Mouse (Mus musculus) MEL (cell line): ENCODE measurements around the gene Tfap2e. TPM values are rescaled to one million over a fixed set of nuclear protein-coding genes. Genes with fewer than 3 reads are reported as not detected.
A peak's percentile ranks its signal among the peaks of the same experiment; 100 is the strongest.

Source experiments
- DNase-seq: peaks from one replicate; pipeline ENCODE4 v3.0.0; 2011; ENCODE audit warnings: low read depth, low spot score
- H3K27ac ChIP-seq: 2 replicates; pipeline ENCODE4 v1.5.1; 2012; ENCODE audit warnings: low read depth, mild to moderate bottlenecking, control low read depth, low read length, moderate library complexity; ENCODE audit not compliant: control insufficient read depth
- H3K27me3 ChIP-seq, 2 experiments: fragments of 150-350 bp in 1 of 2; sonication (generic) in 1 of 2; 2 replicates each; pipeline ENCODE4 v1.6.1; 2012; ENCODE audit warnings: low read length in 2 of 2, mild to moderate bottlenecking in 2 of 2, improper control_type of control experiment in 1 of 2, moderate library complexity in 1 of 2; ENCODE audit not compliant: insufficient read depth in 2 of 2, control insufficient read depth in 1 of 2
- H3K36me3 ChIP-seq, 2 experiments: 2 replicates each; pipeline ENCODE4 v1.6.1; 2012 to 2014; ENCODE audit warnings: low read length in 2 of 2, improper control_type of control experiment in 1 of 2, inconsistent platforms in 1 of 2, mild to moderate bottlenecking in 1 of 2; ENCODE audit not compliant: insufficient read depth in 2 of 2, control insufficient read depth in 1 of 2
- H3K4me1 ChIP-seq, 2 experiments: fragments of 150-350 bp in 1 of 2; sonication (generic) in 1 of 2; 2 replicates each; pipeline ENCODE4 v1.6.1; 2012; ENCODE audit warnings: low read length in 2 of 2, improper control_type of control experiment in 1 of 2, mild to moderate bottlenecking in 1 of 2; ENCODE audit not compliant: insufficient read depth in 2 of 2, control insufficient read depth in 1 of 2
- H3K4me3 ChIP-seq, 2 experiments: fragments of 150-350 bp in 1 of 2; sonication (generic) in 1 of 2; 2 replicates each; pipeline ENCODE4 v1.5.1; 2012; ENCODE audit warnings: low read depth in 2 of 2, low read length in 2 of 2, mild to moderate bottlenecking in 2 of 2, moderate library complexity in 2 of 2, control low read depth in 1 of 2, improper control_type of control experiment in 1 of 2; ENCODE audit not compliant: control insufficient read depth in 1 of 2, insufficient read depth in 1 of 2
- H3K79me2 ChIP-seq: 2 replicates; pipeline ENCODE4 v1.6.1; 2012; ENCODE audit warnings: mild to moderate bottlenecking, low read length, moderate library complexity; ENCODE audit not compliant: control insufficient read depth, poor library complexity, insufficient read depth
- H3K9ac ChIP-seq: 2 replicates; pipeline ENCODE4 v1.6.1; 2012; ENCODE audit warnings: low read depth, mild to moderate bottlenecking, control low read depth, low read length, moderate library complexity; ENCODE audit not compliant: control insufficient read depth, poor library complexity, severe bottlenecking
- H3K9me3 ChIP-seq: fragments of 150-350 bp; sonication (generic); replicated peaks from 2 replicates; pipeline ENCODE4 v1.6.1; 2012; ENCODE audit warnings: mild to moderate bottlenecking, low read length, improper control_type of control experiment, moderate library complexity; ENCODE audit not compliant: insufficient read depth
- BHLHE40 ChIP-seq: IDR thresholded peaks from 2 replicates; pipeline ENCODE4 v1.6.1; 2012; ENCODE audit warnings: low read depth, mild to moderate bottlenecking, inconsistent platforms, low read length, improper control_type of control experiment, borderline replicate concordance
- CHD2 ChIP-seq: IDR thresholded peaks from 2 replicates; pipeline ENCODE4 v1.6.1; 2011; ENCODE audit warnings: low read length, improper control_type of control experiment
- CTCF ChIP-seq, 3 experiments: IDR thresholded peaks in 2 of 3; conservative IDR thresholded peaks in 1 of 3; 2 replicates each; pipeline ENCODE4 v1.5.1; 2011 to 2012; ENCODE audit warnings: low read length in 3 of 3, low read depth in 2 of 3, mild to moderate bottlenecking in 2 of 3, improper control_type of control experiment in 1 of 3, inconsistent platforms in 1 of 3, mixed read lengths in 1 of 3, moderate library complexity in 1 of 3; ENCODE audit not compliant: control insufficient read depth in 1 of 3, insufficient read depth in 1 of 3, poor library complexity in 1 of 3, severe bottlenecking in 1 of 3
- E2F4 ChIP-seq: IDR thresholded peaks from 2 replicates; pipeline ENCODE4 v1.6.1; 2011; ENCODE audit warnings: low read depth, low read length, improper control_type of control experiment, borderline replicate concordance
- ELF1 ChIP-seq: IDR thresholded peaks from 2 replicates; pipeline ENCODE4 v1.6.1; 2014; ENCODE audit warnings: low read depth, mild to moderate bottlenecking, inconsistent platforms, low read length, improper control_type of control experiment, moderate library complexity
- EP300 ChIP-seq, 2 experiments: IDR thresholded peaks; 2 replicates each; pipeline ENCODE4 v1.6.1; 2011; ENCODE audit warnings: improper control_type of control experiment in 2 of 2, low read length in 2 of 2, low read depth in 1 of 2, mild to moderate bottlenecking in 1 of 2
- ETS1 ChIP-seq: IDR thresholded peaks from 2 replicates; pipeline ENCODE4 v1.6.1; 2012; ENCODE audit warnings: low read depth, mild to moderate bottlenecking, inconsistent platforms, low read length, improper control_type of control experiment, moderate library complexity
- GABPA ChIP-seq: IDR thresholded peaks from 2 replicates; pipeline ENCODE4 v1.6.1; 2012; ENCODE audit warnings: low read depth, mild to moderate bottlenecking, inconsistent platforms, low read length, improper control_type of control experiment, moderate library complexity
- GATA1 ChIP-seq: IDR thresholded peaks from 2 replicates; pipeline ENCODE4 v1.6.1; 2011; ENCODE audit warnings: low read depth, low read length, improper control_type of control experiment
- MAFK ChIP-seq: IDR thresholded peaks from 2 replicates; pipeline ENCODE4 v1.6.1; 2011; ENCODE audit warnings: low read depth, mild to moderate bottlenecking, low read length, improper control_type of control experiment, borderline replicate concordance
- MEF2A ChIP-seq: IDR thresholded peaks from 2 replicates; pipeline ENCODE4 v1.6.1; 2014; ENCODE audit warnings: low read depth, mild to moderate bottlenecking, inconsistent platforms, low read length, improper control_type of control experiment; ENCODE audit not compliant: poor library complexity, insufficient replicate concordance, severe bottlenecking; ENCODE audit errors: extremely low read depth
- MXI1 ChIP-seq: IDR thresholded peaks from 2 replicates; pipeline ENCODE4 v1.6.1; 2011; ENCODE audit warnings: mild to moderate bottlenecking, low read depth, low read length, improper control_type of control experiment
- POLR2A ChIP-seq, 2 experiments: IDR thresholded peaks; 2 replicates each; pipeline ENCODE4 v1.6.1; 2011 to 2012; ENCODE audit warnings: low read length in 2 of 2, mild to moderate bottlenecking in 2 of 2, control low read depth in 1 of 2, improper control_type of control experiment in 1 of 2, low read depth in 1 of 2, moderate library complexity in 1 of 2; ENCODE audit not compliant: control insufficient read depth in 1 of 2, insufficient read depth in 1 of 2, poor library complexity in 1 of 2
- RAD21 ChIP-seq: IDR thresholded peaks from 2 replicates; pipeline ENCODE4 v1.6.1; 2011; ENCODE audit warnings: mild to moderate bottlenecking, low read depth, low read length, improper control_type of control experiment
- RCOR1 ChIP-seq: IDR thresholded peaks from 2 replicates; pipeline ENCODE4 v1.6.1; 2012; ENCODE audit warnings: low read depth, mild to moderate bottlenecking, inconsistent platforms, low read length, improper control_type of control experiment
- SIN3A ChIP-seq: IDR thresholded peaks from 2 replicates; pipeline ENCODE4 v1.6.1; 2012; ENCODE audit warnings: low read length, improper control_type of control experiment, inconsistent platforms
- SMC3 ChIP-seq: IDR thresholded peaks from 2 replicates; pipeline ENCODE4 v1.6.1; 2011; ENCODE audit warnings: low read depth, low read length, improper control_type of control experiment
- TBP ChIP-seq: IDR thresholded peaks from 2 replicates; pipeline ENCODE4 v1.8.0; 2011; ENCODE audit warnings: low read depth, low read length, improper control_type of control experiment
- ZC3H11A ChIP-seq: IDR thresholded peaks from 2 replicates; pipeline ENCODE4 v1.6.1; 2012; ENCODE audit warnings: low read depth, mild to moderate bottlenecking, inconsistent platforms, low read length, improper control_type of control experiment
- ZMIZ1 ChIP-seq: IDR thresholded peaks from 2 replicates; pipeline ENCODE4 v1.6.1; 2012; ENCODE audit warnings: low read depth, mild to moderate bottlenecking, inconsistent platforms, low read length, improper control_type of control experiment, moderate library complexity
- ZNF384 ChIP-seq: IDR thresholded peaks from 2 replicates; pipeline ENCODE4 v1.6.1; 2012; ENCODE audit warnings: low read depth, mild to moderate bottlenecking, inconsistent platforms, low read length, improper control_type of control experiment
- polyA plus RNA-seq, 2 experiments: library from polyadenylated mRNA; stranded (reverse) in 1 of 2; unstranded in 1 of 2; fragments of >175 nt in 1 of 2; fragments of >200 nt in 1 of 2; gene quantifications; 2 replicates each; pipeline versions ENCODE4 v1.2.1 to v1.2.4; 2012; ENCODE audit warnings: low replicate concordance in 2 of 2, low read depth in 1 of 2; ENCODE audit not compliant: insufficient read length in 2 of 2, insufficient read depth in 1 of 2, missing spikeins in 1 of 2
- total RNA-seq: library from RNA; depleted of rRNA; stranded (reverse); fragments of 300-350 nt; gene quantifications from 2 replicates; pipeline ENCODE4 v1.2.3, GENCODE M21; 2012

Tfap2e gene
- total and polyA plus RNA-seq, 3 experiments: 0.03 TPM; not detected in 2

GRCm38 (mm10) chr4:126742976-126743375, 6.9 kb upstream of the Tfap2e start:
- Histone ChIP-seq H3K4me1 (peaks cover 2 to 3% of the 10 kb centered on the region in 2 experiments; a peak in 2 of 4 replicates), H3K4me3 (no peak overlapping the region), H3K27me3 (no peaks in the 10 kb centered on the region), H3K27ac (no peak overlapping the region), H3K36me3 (peaks cover 0 to 4% of the 10 kb centered on the region in 2 experiments; a peak in 3 of 4 replicates), H3K9ac (no peak overlapping the region), H3K79me2 (no peaks in the 10 kb centered on the region), H3K9me3 (no peaks in the 10 kb centered on the region)
- TF ChIP-seq TBP (no peak), RCOR1 (no peak), POLR2A (IDR thresholded peaks at IDR 0.05; ENCODE audit: control insufficient read depth in 1 of 2, insufficient read depth in 1 of 2, low read depth in 1 of 2, low read length in 2 of 2, poor library complexity in 1 of 2) (no peak), ETS1 (no peak), MAFK (no peak), ZMIZ1 (no peak)
- no peak for DNase-seq

- TF ChIP-seq BHLHE40 (no peak), ZC3H11A (peak; percentile 88), RAD21 (peak; percentile 87), CHD2 (no peak), E2F4 (no peak), MEF2A (no peak), SIN3A (peak; percentile 53; the same call in 1 of the 2 replicates), EP300 (IDR thresholded peaks at IDR 0.05; ENCODE audit: low read depth in 1 of 2, low read length in 2 of 2) (no peak), ZNF384 (peak; percentile 71), CTCF (IDR thresholded peaks at IDR 0.05 in 2 of 3, conservative IDR thresholded peaks at IDR 0.05 in 1 of 3; ENCODE audit: control insufficient read depth in 1 of 3, insufficient read depth in 1 of 3, low read depth in 2 of 3, low read length in 3 of 3, poor library complexity in 1 of 3, severe bottlenecking in 1 of 3) (peak; percentile 80 to 96 (median 88)), SMC3 (peak; percentile 98), GATA1 (no peak; the same call in 1 of the 2 replicates), MXI1 (peak; percentile 51; the same call in 1 of the 2 replicates), ELF1 (no peak), GABPA (no peak)
- TF ChIP-seq, all 39 proteins: peak for 7
- peak; percentile 89 for DNase-seq
- Histone ChIP-seq H3K4me1 (peaks cover 0 to 2% of the 10 kb centered on the region in 2 experiments; a peak in 2 of 4 replicates), H3K9me3 (no peaks in the 10 kb centered on the region), H3K4me3 (peak overlapping the region; percentile 56 to 75), H3K36me3 (peaks cover 0 to 2% of the 10 kb centered on the region in 2 experiments; a peak in 3 of 4 replicates), H3K27ac (no peak overlapping the region), H3K79me2 (no peaks in the 10 kb centered on the region), H3K9ac (peak overlapping the region; percentile 50), H3K27me3 (no peaks in the 10 kb centered on the region)
Measured at GRCm38 (mm10) chr4:126741448-126741847, 5.4 kb upstream of the Tfap2e start.
